Mouse (Mus musculus): ENCODE results near the gene Tpo.

Tpo gene

DNA sequence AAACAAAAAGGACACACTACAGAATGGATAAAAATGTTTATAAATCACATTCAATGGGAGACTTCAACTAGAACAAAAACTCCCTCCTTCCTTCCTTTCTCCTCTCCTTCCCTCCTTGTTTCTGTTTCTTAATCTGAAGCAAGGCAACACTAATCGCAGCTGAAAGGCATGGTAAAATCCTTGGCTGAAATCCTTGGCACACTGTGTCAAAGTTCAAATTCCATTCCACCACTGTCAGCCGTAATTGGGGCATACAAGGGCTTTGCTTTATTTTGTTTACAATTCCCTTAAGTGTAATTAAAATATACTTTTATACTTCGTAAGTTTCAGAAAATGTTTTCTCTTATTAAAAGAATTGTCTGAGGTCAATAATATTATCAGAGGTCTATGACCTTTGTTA lies 108.9 kb downstream of the Tpo start:
- in situ Hi-C loops (cut with MboI; ENCODE audit: low sequenced_read_pairs) = no loop called here

DNA sequence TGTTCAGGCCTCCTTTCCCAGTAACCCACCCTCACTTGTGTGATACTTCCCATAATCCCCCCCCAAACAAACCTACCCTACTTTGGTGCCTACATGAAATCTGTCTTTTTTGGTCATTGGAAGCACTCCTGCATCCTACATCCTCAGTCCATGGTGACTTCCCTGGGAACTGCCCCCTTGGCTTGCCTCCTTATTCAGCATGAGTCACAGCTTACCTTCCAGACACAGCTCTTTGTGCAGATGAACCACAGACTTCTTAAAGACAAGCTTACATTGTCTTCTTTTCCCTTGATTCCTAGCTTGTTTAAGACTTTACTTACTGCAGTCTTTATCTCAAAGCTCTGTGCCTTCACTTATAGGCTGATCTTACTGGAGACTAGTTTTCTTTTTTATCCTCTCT lies 112.0 kb downstream of the Tpo start:
- in situ Hi-C loops (cut with MboI; ENCODE audit: low sequenced_read_pairs) = no loop called here

DNA sequence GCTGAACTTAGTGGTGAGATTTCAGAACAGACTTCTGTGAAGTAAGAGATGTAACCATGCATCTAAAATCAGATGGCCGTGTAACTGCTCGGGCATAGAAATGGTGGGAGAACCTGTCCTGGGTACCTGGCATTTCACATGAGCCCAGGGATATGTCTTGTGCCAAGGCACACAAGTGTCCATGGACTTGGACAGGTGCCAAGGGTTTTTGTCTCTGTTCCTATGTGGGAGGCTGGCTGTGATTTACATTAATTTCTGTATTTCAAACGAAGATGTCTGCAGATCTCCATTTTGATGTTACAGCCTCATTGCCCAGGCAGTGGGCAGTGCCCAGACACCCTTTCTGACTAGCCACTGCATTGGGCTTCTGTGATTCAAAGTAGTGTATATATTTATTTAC lies 115.3 kb downstream of the Tpo start:
- in situ Hi-C loops (cut with MboI; ENCODE audit: low sequenced_read_pairs) = no loop called here

DNA sequence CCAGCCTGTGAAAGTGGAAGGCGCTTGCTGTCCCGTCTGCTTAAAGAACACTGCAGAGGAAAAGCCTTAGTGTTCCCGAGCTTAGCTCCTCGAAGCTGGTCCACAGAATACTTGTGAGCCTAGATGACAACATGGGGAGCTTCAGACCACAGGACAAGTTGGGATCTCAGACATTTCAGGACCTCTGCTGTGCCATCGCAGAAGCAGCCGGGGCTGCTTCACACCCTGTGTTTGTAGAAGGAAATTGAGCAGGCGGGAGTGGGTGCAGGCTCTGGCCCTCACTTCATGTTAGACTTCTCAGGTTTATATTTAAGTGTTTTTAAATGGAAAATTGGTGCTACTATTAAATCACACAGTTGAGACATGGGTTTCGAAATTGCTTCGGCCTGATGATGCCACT lies 116.9 kb downstream of the Tpo start:
- in situ Hi-C loops (cut with MboI; ENCODE audit: low sequenced_read_pairs) = no loop called here

DNA sequence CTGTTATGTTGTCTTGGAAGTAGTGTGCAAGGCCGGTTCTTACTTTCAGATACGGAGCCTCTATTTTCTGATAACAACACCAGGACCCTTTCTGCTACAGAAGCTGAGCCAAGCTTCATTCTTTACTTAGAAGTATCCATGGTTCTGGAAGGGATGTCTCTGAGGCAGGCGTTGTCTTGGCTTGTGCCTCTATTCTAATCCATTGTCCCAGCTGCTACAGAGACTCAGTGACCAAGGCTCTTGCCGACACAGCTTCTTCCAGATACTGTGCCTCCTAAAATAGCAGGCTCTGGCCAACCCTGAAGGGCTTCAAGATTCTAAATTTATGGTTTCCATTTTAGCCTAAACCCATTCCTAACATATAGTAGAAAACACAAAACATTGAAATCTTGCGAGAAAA lies 123.7 kb downstream of the Tpo start:
- in situ Hi-C loops (cut with MboI; ENCODE audit: low sequenced_read_pairs) = no loop called here

DNA sequence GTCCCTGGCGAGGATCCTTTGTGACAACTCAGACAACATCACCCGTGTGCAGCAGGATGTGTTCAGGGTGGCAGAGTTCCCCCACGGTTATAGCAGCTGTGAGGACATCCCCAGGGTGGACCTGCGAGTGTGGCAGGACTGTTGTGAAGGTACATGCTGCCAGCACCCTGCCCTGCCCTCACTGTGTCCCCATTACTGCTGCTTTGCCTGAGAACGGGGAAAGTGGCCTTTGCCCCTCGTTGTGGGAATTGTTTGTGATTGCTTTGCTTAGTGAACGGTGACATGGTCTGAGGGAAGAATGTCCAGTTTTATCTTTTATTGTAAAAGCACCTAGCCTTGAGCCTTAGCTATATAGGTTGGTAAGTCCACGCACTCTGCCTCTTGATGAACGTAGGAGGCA lies 125.8 kb downstream of the Tpo start:
- in situ Hi-C loops (cut with MboI; ENCODE audit: low sequenced_read_pairs) = no loop called here

Measured in CH12F3 (cell line).